Mouse (Mus musculus): ENCODE data around the gene Cd4. TPM values are rescaled to one million over a fixed set of nuclear protein-coding genes. Genes with fewer than 3 reads are reported as not detected.

The Cd4 gene
- polyA plus RNA-seq, 1 experiment from 2014 or later: 0.28 TPM

- WGBS: 62% methylated on average over 6 of the region's 6 CpGs
- Histone ChIP-seq H3K27me3 (ENCODE audit: insufficient read depth, low read length) (no peaks in the 10 kb centered on the region), H3K4me3 (replicated peaks; ENCODE audit: low read depth, low read length) (no peak overlapping the region), H3K36me3 (ENCODE audit: insufficient read depth, low read length) (no peaks in the 10 kb centered on the region), H3K4me2 (ENCODE audit: low read length) (no peak overlapping the region), H3K9me3 (replicated peaks; ENCODE audit: low read length) (no peaks in the 10 kb centered on the region), H3K9ac (ENCODE audit: low read depth, low read length) (no peak overlapping the region), H3K4me1 (replicated peaks; ENCODE audit: insufficient read depth, low read length) (no peaks in the 10 kb centered on the region), H3K27ac (no peak overlapping the region)
- TF ChIP-seq CTCF (IDR thresholded peaks at IDR 0.05; ENCODE audit: low read depth): no peak
- DNase-seq (ENCODE audit: low spot score) (no peak), ATAC-seq (replicated peaks; ENCODE audit: low FRiP score, low read depth) (no peak)
Observed at GRCm38 (mm10) chr6:124890997-124891396, 3.0 kb upstream of the Cd4 start.

GRCm38 (mm10) chr6:124888555-124889125, 619 bp upstream of the Cd4 start:
- whole genome bisulfite sequencing: 87% methylated on average over 6 of the region's 6 CpGs
- H3K4me2 ChIP-seq (ENCODE audit: low read length): no peak overlapping the region
- DNase-seq (ENCODE audit: low spot score) (no peak), ATAC-seq (replicated peaks; ENCODE audit: low FRiP score, low read depth) (no peak)
- H3K9ac ChIP-seq (ENCODE audit: low read depth, low read length): no peak overlapping the region
- no peaks in the 10 kb centered on the region for H3K9me3 ChIP-seq (replicated peaks; ENCODE audit: low read length)
- no peaks in the 10 kb centered on the region for H3K27me3 ChIP-seq (ENCODE audit: insufficient read depth, low read length)
- TF ChIP-seq CTCF (IDR thresholded peaks at IDR 0.05; ENCODE audit: low read depth): no peak
- no peaks in the 10 kb centered on the region; the same call in 1 of the 2 replicates for H3K4me1 ChIP-seq (replicated peaks; ENCODE audit: insufficient read depth, low read length)
- H3K36me3 ChIP-seq (ENCODE audit: insufficient read depth, low read length): no peaks in the 10 kb centered on the region
- H3K4me3 ChIP-seq (replicated peaks; ENCODE audit: low read depth, low read length): no peak overlapping the region
- no peak overlapping the region for H3K27ac ChIP-seq

- no peak for DNase-seq (ENCODE audit: low spot score)
- no peak overlapping the region for H3K9ac ChIP-seq (ENCODE audit: low read depth, low read length)
- TF ChIP-seq CTCF (IDR thresholded peaks at IDR 0.05; ENCODE audit: low read depth): no peak
- H3K36me3 ChIP-seq (ENCODE audit: insufficient read depth, low read length): no peaks in the 10 kb centered on the region
- ATAC-seq (replicated peaks; ENCODE audit: low FRiP score, low read depth): no peak
- H3K4me2 ChIP-seq (ENCODE audit: low read length): no peak overlapping the region
- H3K27ac ChIP-seq: no peak overlapping the region
- WGBS: 87% methylated on average over 8 of the region's 8 CpGs
- H3K9me3 ChIP-seq (replicated peaks; ENCODE audit: low read length): no peaks in the 10 kb centered on the region
- no peak overlapping the region for H3K4me3 ChIP-seq (replicated peaks; ENCODE audit: low read depth, low read length)
- H3K4me1 ChIP-seq (replicated peaks; ENCODE audit: insufficient read depth, low read length): no peaks in the 10 kb centered on the region; the same call in 1 of the 2 replicates
- no peaks in the 10 kb centered on the region for H3K27me3 ChIP-seq (ENCODE audit: insufficient read depth, low read length)
Observed at GRCm38 (mm10) chr6:124885956-124886381, 2.1 kb downstream of the Cd4 start.

- Histone ChIP-seq H3K4me2 (ENCODE audit: low read length) (no peak overlapping the region), H3K36me3 (ENCODE audit: insufficient read depth, low read length) (no peaks in the 10 kb centered on the region)
Observed at GRCm38 (mm10) chr6:124884714-124885500, 3.1 kb downstream of the Cd4 start.

GRCm38 (mm10) chr6:124883351-124883750, 4.7 kb downstream of the Cd4 start:
- Histone ChIP-seq H3K27me3 (ENCODE audit: insufficient read depth, low read length) (no peaks in the 10 kb centered on the region), H3K4me2 (ENCODE audit: low read length) (no peak overlapping the region), H3K9ac (ENCODE audit: low read depth, low read length) (no peak overlapping the region), H3K27ac (no peak overlapping the region), H3K4me1 (replicated peaks; ENCODE audit: insufficient read depth, low read length) (no peaks in the 10 kb centered on the region; the same call in 1 of the 2 replicates), H3K9me3 (replicated peaks; ENCODE audit: low read length) (no peaks in the 10 kb centered on the region), H3K36me3 (ENCODE audit: insufficient read depth, low read length) (no peaks in the 10 kb centered on the region), H3K4me3 (replicated peaks; ENCODE audit: low read depth, low read length) (no peak overlapping the region)
- TF ChIP-seq CTCF (IDR thresholded peaks at IDR 0.05; ENCODE audit: low read depth): no peak
- ATAC-seq (replicated peaks; ENCODE audit: low FRiP score, low read depth) (no peak), DNase-seq (ENCODE audit: low spot score) (no peak)
- WGBS: 82% methylated on average over 10 of the region's 10 CpGs

More at GRCm38 (mm10) chr6:124884714-124885500, 3.1 kb downstream of the Cd4 start:
- Histone ChIP-seq H3K4me1 (replicated peaks; ENCODE audit: insufficient read depth, low read length) (no peaks in the 10 kb centered on the region; the same call in 1 of the 2 replicates), H3K9me3 (replicated peaks; ENCODE audit: low read length) (no peaks in the 10 kb centered on the region), H3K27ac (no peak overlapping the region), H3K9ac (ENCODE audit: low read depth, low read length) (no peak overlapping the region), H3K27me3 (ENCODE audit: insufficient read depth, low read length) (no peaks in the 10 kb centered on the region), H3K4me3 (replicated peaks; ENCODE audit: low read depth, low read length) (no peak overlapping the region)
- peak; percentile 51 for DNase-seq (ENCODE audit: low spot score)
- TF ChIP-seq CTCF (IDR thresholded peaks at IDR 0.05; ENCODE audit: low read depth): no peak
- WGBS: 62% methylated on average over 10 of the region's 10 CpGs
- no peak for ATAC-seq (replicated peaks; ENCODE audit: low FRiP score, low read depth)

GRCm38 (mm10) chr6:124881821-124882220, 6.2 kb downstream of the Cd4 start:
- H3K27me3 ChIP-seq (ENCODE audit: insufficient read depth, low read length): no peaks in the 10 kb centered on the region
- ATAC-seq (replicated peaks; ENCODE audit: low FRiP score, low read depth): no peak
- H3K4me2 ChIP-seq (ENCODE audit: low read length): no peak overlapping the region
- H3K9ac ChIP-seq (ENCODE audit: low read depth, low read length): no peak overlapping the region
- H3K4me1 ChIP-seq (replicated peaks; ENCODE audit: insufficient read depth, low read length): no peaks in the 10 kb centered on the region; the same call in 1 of the 2 replicates
- H3K4me3 ChIP-seq (replicated peaks; ENCODE audit: low read depth, low read length): no peak overlapping the region
- H3K36me3 ChIP-seq (ENCODE audit: insufficient read depth, low read length): no peaks in the 10 kb centered on the region
- no peak for DNase-seq (ENCODE audit: low spot score)
- no peak for TF ChIP-seq CTCF (IDR thresholded peaks at IDR 0.05; ENCODE audit: low read depth)
- no peaks in the 10 kb centered on the region for H3K9me3 ChIP-seq (replicated peaks; ENCODE audit: low read length)
- WGBS: 87% methylated on average over 9 of the region's 9 CpGs
- no peak overlapping the region for H3K27ac ChIP-seq
